Mouse (Mus musculus) CH12.LX (cell line): Measurements from ENCODE around the gene Prss42. TPM values are rescaled to one million over a fixed set of nuclear protein-coding genes. Genes with fewer than 3 reads are reported as not detected.

ENCODE experiments used
- DNase-seq: peaks from one replicate; pipeline ENCODE4 v3.0.0-alpha.2; 2013; ENCODE audit errors: extremely low read depth
- H3K27ac ChIP-seq: 2 replicates; pipeline ENCODE4 v1.5.1; 2012; ENCODE audit warnings: low read depth, mild to moderate bottlenecking, control low read depth, moderate library complexity; ENCODE audit not compliant: insufficient read depth
- H3K27me3 ChIP-seq: replicated peaks from 2 replicates; pipeline ENCODE3; 2012; ENCODE audit warnings: inconsistent platforms
- H3K36me3 ChIP-seq, 2 experiments: replicated peaks in 1 of 2; 2 replicates each; pipeline versions ENCODE3 to v1.6.1; 2012; ENCODE audit warnings: inconsistent platforms in 1 of 2, low read length in 1 of 2, mild to moderate bottlenecking in 1 of 2, mixed read lengths in 1 of 2, moderate library complexity in 1 of 2; ENCODE audit not compliant: control insufficient read depth in 1 of 2, insufficient read depth in 1 of 2
- H3K4me1 ChIP-seq, 2 experiments: 2 replicates each; pipeline ENCODE4 v1.6.1; 2012; ENCODE audit warnings: inconsistent platforms in 1 of 2, moderate library complexity in 1 of 2; ENCODE audit not compliant: insufficient read depth in 2 of 2, control insufficient read depth in 1 of 2
- H3K4me2 ChIP-seq: 2 replicates; pipeline ENCODE4 v1.6.1; 2012; ENCODE audit warnings: low read depth, mild to moderate bottlenecking, control low read depth; ENCODE audit not compliant: poor library complexity, insufficient read depth, severe bottlenecking
- H3K4me3 ChIP-seq, 3 experiments: fragments of 150-350 bp in 1 of 3; sonication (generic) in 1 of 3; replicated peaks in 1 of 3; 2 replicates each; pipeline versions ENCODE3 to v1.5.1; 2011 to 2012; ENCODE audit warnings: low read depth in 2 of 3, low read length in 2 of 3, mild to moderate bottlenecking in 2 of 3, moderate library complexity in 2 of 3, control low read depth in 1 of 3, improper control_type of control experiment in 1 of 3, inconsistent platforms in 1 of 3, mixed read lengths in 1 of 3; ENCODE audit not compliant: poor library complexity in 1 of 3
- H3K79me2 ChIP-seq: replicated peaks from 2 replicates; pipeline ENCODE4 v1.6.1; 2012; ENCODE audit warnings: mild to moderate bottlenecking, moderate library complexity; ENCODE audit not compliant: control insufficient read depth, poor library complexity, insufficient read depth, severe bottlenecking; ENCODE audit errors: extremely low read depth
- H3K9ac ChIP-seq: 2 replicates; pipeline ENCODE4 v1.6.1; 2012; ENCODE audit warnings: low read depth, mild to moderate bottlenecking, control low read depth, moderate library complexity; ENCODE audit not compliant: insufficient read depth
- H3K9me3 ChIP-seq: replicated peaks from 2 replicates; pipeline ENCODE3; 2012; ENCODE audit warnings: low read length, inconsistent platforms, mixed read lengths
- BHLHE40 ChIP-seq: IDR thresholded peaks from 2 replicates; pipeline ENCODE4 v1.6.1; 2011; ENCODE audit warnings: mild to moderate bottlenecking, low read depth, low read length, improper control_type of control experiment
- CHD1 ChIP-seq: IDR thresholded peaks from 2 replicates; pipeline ENCODE4 v1.6.1; 2012; ENCODE audit warnings: low read depth, low read length, improper control_type of control experiment, inconsistent platforms
- CHD2 ChIP-seq: IDR thresholded peaks from 2 replicates; pipeline ENCODE4 v1.6.1; 2011; ENCODE audit warnings: low read length, improper control_type of control experiment
- CTCF ChIP-seq, 2 experiments: IDR thresholded peaks in 1 of 2; conservative IDR thresholded peaks in 1 of 2; 2 replicates each; pipeline ENCODE4 v1.5.1; 2011 to 2012; ENCODE audit warnings: low read depth in 2 of 2, low read length in 2 of 2, improper control_type of control experiment in 1 of 2, inconsistent platforms in 1 of 2, mild to moderate bottlenecking in 1 of 2, moderate library complexity in 1 of 2
- E2F4 ChIP-seq: IDR thresholded peaks from 2 replicates; pipeline ENCODE4 v1.6.1; 2011; ENCODE audit warnings: low read depth, low read length, improper control_type of control experiment; ENCODE audit not compliant: insufficient replicate concordance
- ELF1 ChIP-seq: IDR thresholded peaks from 2 replicates; pipeline ENCODE4 v1.6.1; 2014; ENCODE audit warnings: low read depth, mild to moderate bottlenecking, inconsistent platforms, low read length, improper control_type of control experiment
- EP300 ChIP-seq: IDR thresholded peaks from 2 replicates; pipeline ENCODE4 v1.6.1; 2011; ENCODE audit warnings: low read length, improper control_type of control experiment
- ETS1 ChIP-seq: conservative IDR thresholded peaks from 2 replicates; pipeline ENCODE4 v1.6.1; 2012; ENCODE audit warnings: low read depth, mild to moderate bottlenecking, inconsistent platforms, low read length, improper control_type of control experiment, moderate library complexity
- GABPA ChIP-seq: IDR thresholded peaks from 2 replicates; pipeline ENCODE4 v1.6.1; 2012; ENCODE audit warnings: low read depth, low read length, improper control_type of control experiment, inconsistent platforms; ENCODE audit not compliant: insufficient replicate concordance
- IRF4 ChIP-seq: IDR thresholded peaks from 2 replicates; pipeline ENCODE4 v1.6.1; 2014; ENCODE audit warnings: low read depth, mild to moderate bottlenecking, inconsistent platforms, low read length, improper control_type of control experiment
- KAT2A ChIP-seq: IDR thresholded peaks from 2 replicates; pipeline ENCODE4 v1.6.1; 2012; ENCODE audit warnings: low read length, improper control_type of control experiment, inconsistent platforms; ENCODE audit not compliant: insufficient replicate concordance
- MAFK ChIP-seq: IDR thresholded peaks from 2 replicates; pipeline ENCODE4 v1.6.1; 2011; ENCODE audit warnings: low read length, improper control_type of control experiment; ENCODE audit not compliant: insufficient replicate concordance
- MAZ ChIP-seq: IDR thresholded peaks from 2 replicates; pipeline ENCODE4 v1.6.1; 2012; ENCODE audit warnings: low read depth, mild to moderate bottlenecking, inconsistent platforms, low read length, improper control_type of control experiment, moderate library complexity
- MEF2A ChIP-seq: IDR thresholded peaks from 2 replicates; pipeline ENCODE4 v1.6.1; 2014; ENCODE audit warnings: low read depth, mild to moderate bottlenecking, inconsistent platforms, low read length, improper control_type of control experiment, borderline replicate concordance
- MYC ChIP-seq: IDR thresholded peaks from 2 replicates; pipeline ENCODE4 v1.6.1; 2011; ENCODE audit warnings: low read depth, mild to moderate bottlenecking, improper control_type of control experiment, low read length
- RAD21 ChIP-seq: IDR thresholded peaks from 2 replicates; pipeline ENCODE4 v1.6.1; 2011; ENCODE audit warnings: low read depth, mild to moderate bottlenecking, low read length, improper control_type of control experiment, moderate library complexity
- RCOR1 ChIP-seq: conservative IDR thresholded peaks from 2 replicates; pipeline ENCODE4 v1.6.1; 2012; ENCODE audit warnings: low read depth, mild to moderate bottlenecking, inconsistent platforms, low read length, improper control_type of control experiment
- SIN3A ChIP-seq: IDR thresholded peaks from 2 replicates; pipeline ENCODE4 v1.6.1; 2012; ENCODE audit warnings: low read length, improper control_type of control experiment, inconsistent platforms
- SMC3 ChIP-seq: IDR thresholded peaks from 2 replicates; pipeline ENCODE4 v1.6.1; 2011; ENCODE audit warnings: low read depth, low read length, improper control_type of control experiment
- TBP ChIP-seq: conservative IDR thresholded peaks from 2 replicates; pipeline ENCODE4 v1.6.1; 2011; ENCODE audit warnings: low read depth, low read length, improper control_type of control experiment
- TCF12 ChIP-seq: IDR thresholded peaks from 2 replicates; pipeline ENCODE4 v1.6.1; 2014; ENCODE audit warnings: low read depth, mild to moderate bottlenecking, inconsistent platforms, low read length, improper control_type of control experiment
- ZC3H11A ChIP-seq: IDR thresholded peaks from 2 replicates; pipeline ENCODE4 v1.6.1; 2012; ENCODE audit warnings: low read depth, mild to moderate bottlenecking, inconsistent platforms, low read length, improper control_type of control experiment
- ZMIZ1 ChIP-seq: IDR thresholded peaks from 2 replicates; pipeline ENCODE4 v1.6.1; 2012; ENCODE audit warnings: low read depth, mild to moderate bottlenecking, inconsistent platforms, low read length, improper control_type of control experiment
- ZNF384 ChIP-seq: IDR thresholded peaks from 2 replicates; pipeline ENCODE4 v1.6.1; 2012; ENCODE audit warnings: low read depth, low read length, improper control_type of control experiment, inconsistent platforms
- dilution Hi-C: fragments of 300-500 bp; cut with MboI; formaldehyde crosslinking; loops from 2 replicates; pipeline ENCODE4 v1.14.3; 2020; ENCODE audit warnings: low sequenced_read_pairs; ENCODE audit not compliant: extremely low pct_unique_long_range_greater_than_20kb, extremely low pct_ligation_motif_present
- in situ Hi-C: fragments of 300-500 bp; cut with MboI; formaldehyde crosslinking; loops from 3 replicates; pipeline ENCODE4 v1.14.3; 2019; ENCODE audit warnings: low sequenced_read_pairs, low pct_ligation_motif_present, low pct_unique_long_range_greater_than_20kb, mixed read lengths
- polyA plus RNA-seq: library from polyadenylated mRNA; unstranded; fragments of >175 nt; gene quantifications from 2 replicates; pipeline ENCODE4 v1.2.1, GENCODE M21; 2012; ENCODE audit warnings: low read depth; ENCODE audit not compliant: insufficient read length
- total RNA-seq, 2 experiments: library from RNA; depleted of rRNA; stranded (reverse); fragments of 300-350 nt in 1 of 2; fragments of >200 nt in 1 of 2; gene quantifications; 2 replicates each; pipeline ENCODE4 v1.2.3; 2012 to 2014

Gene Prss42
- total and polyA plus RNA-seq, 3 experiments = 0.34 to 1.1 TPM; not detected in 1

GRCm38 (mm10) chr9:110758605-110759004, 39.4 kb upstream of the Prss42 start:
- no peak overlapping the region for H3K27ac ChIP-seq
- H3K4me3 ChIP-seq = no peak overlapping the region
- no peak overlapping the region for H3K4me2 ChIP-seq
- peaks cover 24% of the 10 kb centered on the region for H3K27me3 ChIP-seq
- in situ Hi-C loops (loop anchor here (5.0 kb wide), 1 partner anchor 36 kb away; no protein-coding TSS in a partner anchor), dilution Hi-C loops (no loop called here)
- H3K36me3 ChIP-seq = no peaks in the 10 kb centered on the region
- TF ChIP-seq TBP = no peak
- TF ChIP-seq MYC = no peak
- no peak for TF ChIP-seq SIN3A
- no peak for TF ChIP-seq ZMIZ1
- TF ChIP-seq MEF2A = no peak
- TF ChIP-seq RCOR1 = no peak
- TF ChIP-seq TCF12 = no peak
- no peak for DNase-seq
- no peaks in the 10 kb centered on the region for H3K79me2 ChIP-seq
- no peak overlapping the region for H3K9ac ChIP-seq
- H3K4me1 ChIP-seq = peaks cover 0 to 4% of the 10 kb centered on the region in 2 experiments; a peak in 1 of 4 replicates
- H3K9me3 ChIP-seq = no peaks in the 10 kb centered on the region

GRCm38 (mm10) chr9:110759265-110759664, 38.7 kb upstream of the Prss42 start:
- peaks cover 29% of the 10 kb centered on the region for H3K27me3 ChIP-seq

GRCm38 (mm10) chr9:110760886-110761285, 37.1 kb upstream of the Prss42 start:
- dilution Hi-C loops = no loop called here
- no peak overlapping the region for H3K27ac ChIP-seq
- TF ChIP-seq RCOR1 (no peak), MAFK (no peak), MAZ (no peak), KAT2A (no peak), IRF4 (no peak), ZC3H11A (no peak), ZNF384 (no peak), MYC (no peak), SMC3 (no peak), ELF1 (no peak), RAD21 (no peak), E2F4 (no peak), ETS1 (no peak), CTCF (conservative IDR thresholded peaks at IDR 0.05 in 1 of 2, IDR thresholded peaks at IDR 0.05 in 1 of 2; ENCODE audit: low read depth in 2 of 2, low read length in 2 of 2) (no peak), GABPA (no peak)
- TF ChIP-seq, all 38 proteins: peak for 0
- peaks cover 0 to 8% of the 10 kb centered on the region in 2 experiments; a peak in 1 of 4 replicates for H3K4me1 ChIP-seq
- in situ Hi-C loops = no loop called here
- H3K79me2 ChIP-seq = no peaks in the 10 kb centered on the region
- no peak for DNase-seq
- H3K36me3 ChIP-seq = no peaks in the 10 kb centered on the region
- H3K4me2 ChIP-seq = no peak overlapping the region
- H3K9me3 ChIP-seq = no peaks in the 10 kb centered on the region
- H3K27me3 ChIP-seq = peaks cover 34% of the 10 kb centered on the region
- H3K4me3 ChIP-seq = no peak overlapping the region
- no peak overlapping the region for H3K9ac ChIP-seq

More at GRCm38 (mm10) chr9:110759265-110759664, 38.7 kb upstream of the Prss42 start:
- dilution Hi-C loops = no loop called here
- Histone ChIP-seq H3K4me2 (no peak overlapping the region), H3K9me3 (no peaks in the 10 kb centered on the region), H3K36me3 (no peaks in the 10 kb centered on the region), H3K27ac (no peak overlapping the region)
- in situ Hi-C loops = loop anchor here (5.0 kb wide), 1 partner anchor 37 kb away; no protein-coding TSS in a partner anchor
- TF ChIP-seq SMC3 (peak; percentile 89), MAFK (no peak), RAD21 (peak; percentile 74), ZC3H11A (peak; percentile 12; the same call in 1 of the 2 replicates), CHD2 (no peak), CHD1 (no peak), ELF1 (no peak), EP300 (no peak), BHLHE40 (no peak), CTCF (conservative IDR thresholded peaks at IDR 0.05 in 1 of 2, IDR thresholded peaks at IDR 0.05 in 1 of 2; ENCODE audit: low read depth in 2 of 2, low read length in 2 of 2) (peak; percentile 43 to 85; a peak in 3 of 4 replicates), SIN3A (no peak)
- TF ChIP-seq, all 38 proteins: peak for 4
- Histone ChIP-seq H3K79me2 (no peaks in the 10 kb centered on the region), H3K9ac (no peak overlapping the region), H3K4me3 (no peak overlapping the region), H3K4me1 (peaks cover 0 to 7% of the 10 kb centered on the region in 2 experiments; a peak in 1 of 4 replicates)
- peak; percentile 38 for DNase-seq
